Mouse (Mus musculus) kidney, postnatal 0 days (tissue): ENCODE results near the gene Tent5a. TPM values are rescaled to one million over a fixed set of nuclear protein-coding genes. Genes with fewer than 3 reads are reported as not detected.
A peak's percentile ranks its signal among the peaks of the same experiment; 100 is the strongest.

Experiments used
- ATAC-seq: fragments of 200-750 bp; cut with Nextera tagmentation; replicated peaks from 2 replicates; pipeline ENCODE4 v1.8.0; 2017; ENCODE audit warnings: low read depth, moderate number of reproducible peaks, moderate TSS enrichment, moderate library complexity; ENCODE audit not compliant: low FRiP score
- DNase-seq: peaks from one replicate; pipeline ENCODE4 v3.0.0-alpha.2; 2016; ENCODE audit warnings: low spot score
- H3K27ac ChIP-seq: fragments of 300-500 bp; sonication (generic); 2 replicates; pipeline ENCODE4 v1.5.1; 2014; ENCODE audit warnings: mild to moderate bottlenecking
- H3K27me3 ChIP-seq: fragments of 300-500 bp; sonication (generic); 2 replicates; pipeline ENCODE4 v1.6.1; 2014; ENCODE audit warnings: low read length, mixed read lengths; ENCODE audit not compliant: insufficient read depth
- H3K36me3 ChIP-seq: fragments of 300-500 bp; sonication (generic); 2 replicates; pipeline ENCODE4 v1.6.1; 2014; ENCODE audit warnings: low read length, mixed read lengths; ENCODE audit not compliant: insufficient read depth
- H3K4me1 ChIP-seq: fragments of 300-500 bp; sonication (generic); replicated peaks from 2 replicates; pipeline ENCODE4 v1.6.1; 2014; ENCODE audit warnings: antibody characterized with exemption, low read length, mixed read lengths; ENCODE audit not compliant: insufficient read depth
- H3K4me2 ChIP-seq: fragments of 300-500 bp; sonication (generic); 2 replicates; pipeline ENCODE4 v1.6.1; 2014; ENCODE audit warnings: mild to moderate bottlenecking, low read length, moderate library complexity, mixed read lengths
- H3K4me3 ChIP-seq: fragments of 300-500 bp; sonication (generic); replicated peaks from 2 replicates; pipeline ENCODE4 v1.5.1; 2014; ENCODE audit warnings: low read depth, low read length
- H3K9ac ChIP-seq: fragments of 300-500 bp; sonication (generic); 2 replicates; pipeline ENCODE4 v1.6.1; 2014; ENCODE audit warnings: low read depth, low read length
- H3K9me3 ChIP-seq: fragments of 300-500 bp; sonication (generic); replicated peaks from 2 replicates; pipeline ENCODE4 v1.6.1; 2016; ENCODE audit warnings: low read length, inconsistent platforms, mixed read lengths
- CTCF ChIP-seq: IDR thresholded peaks from 2 replicates; pipeline ENCODE4 v1.5.1; 2016; ENCODE audit warnings: antibody characterized with exemption, low read depth, mild to moderate bottlenecking, moderate library complexity
- WGBS: fragments of 180-500 bp; shearing (Covaris S2); extraction: QIAGEN DNeasy Blood & Tissue Kit; methylation state at CpG from one replicate; pipeline ENCODE4 v1.1.7; 2014; 5-methylcytosine and 5-hydroxymethylcytosine counted together
- polyA plus RNA-seq: library from polyadenylated mRNA; unstranded; fragments of >200 nt; fragmentation: Nextera tagmentation; extraction: Ambion mirVana; gene quantifications from 2 replicates; pipeline ENCODE4 v1.2.1, GENCODE M21; 2015

The Tent5a gene
- polyA plus RNA-seq, 1 experiment from 2014 or later = 3.9 TPM

DNA sequence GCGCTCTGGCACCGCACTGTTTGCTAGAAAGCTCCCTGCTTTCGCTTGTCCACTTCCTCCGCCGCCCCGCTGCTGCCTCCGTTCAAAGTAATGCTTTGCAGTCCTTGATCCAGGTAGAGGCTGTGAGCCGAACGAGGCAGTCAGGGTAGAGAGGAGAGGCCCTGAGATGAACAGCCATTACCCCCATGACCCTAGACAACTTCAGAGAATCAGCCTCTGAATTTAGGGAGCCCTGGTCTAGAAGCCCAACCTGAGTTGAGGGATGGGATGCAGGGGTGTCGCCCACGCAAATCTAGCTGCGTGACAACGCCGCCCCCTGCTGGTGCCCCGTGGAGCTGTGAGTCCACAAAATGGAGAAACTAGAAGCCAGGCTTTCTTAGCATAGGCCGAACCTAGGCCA lies 1.1 kb upstream of the Tent5a start:
- H3K36me3 ChIP-seq = no peaks in the 10 kb centered on the region
- H3K9me3 ChIP-seq = no peaks in the 10 kb centered on the region
- DNase-seq = peak; percentile 88
- peak; percentile 95 for TF ChIP-seq CTCF
- no peaks in the 10 kb centered on the region; the same call in 1 of the 2 replicates for H3K4me1 ChIP-seq
- H3K9ac ChIP-seq = peak overlapping the region; percentile 49
- ATAC-seq = peak; percentile 48
- peak overlapping the region; percentile 71 for H3K4me3 ChIP-seq
- no peaks in the 10 kb centered on the region for H3K27me3 ChIP-seq
- under 1% methylated on average over 16 of the region's 16 CpGs for WGBS
- peak overlapping the region; percentile 72; the same call in 1 of the 2 replicates for H3K27ac ChIP-seq
- H3K4me2 ChIP-seq = peak overlapping the region; percentile 96

DNA sequence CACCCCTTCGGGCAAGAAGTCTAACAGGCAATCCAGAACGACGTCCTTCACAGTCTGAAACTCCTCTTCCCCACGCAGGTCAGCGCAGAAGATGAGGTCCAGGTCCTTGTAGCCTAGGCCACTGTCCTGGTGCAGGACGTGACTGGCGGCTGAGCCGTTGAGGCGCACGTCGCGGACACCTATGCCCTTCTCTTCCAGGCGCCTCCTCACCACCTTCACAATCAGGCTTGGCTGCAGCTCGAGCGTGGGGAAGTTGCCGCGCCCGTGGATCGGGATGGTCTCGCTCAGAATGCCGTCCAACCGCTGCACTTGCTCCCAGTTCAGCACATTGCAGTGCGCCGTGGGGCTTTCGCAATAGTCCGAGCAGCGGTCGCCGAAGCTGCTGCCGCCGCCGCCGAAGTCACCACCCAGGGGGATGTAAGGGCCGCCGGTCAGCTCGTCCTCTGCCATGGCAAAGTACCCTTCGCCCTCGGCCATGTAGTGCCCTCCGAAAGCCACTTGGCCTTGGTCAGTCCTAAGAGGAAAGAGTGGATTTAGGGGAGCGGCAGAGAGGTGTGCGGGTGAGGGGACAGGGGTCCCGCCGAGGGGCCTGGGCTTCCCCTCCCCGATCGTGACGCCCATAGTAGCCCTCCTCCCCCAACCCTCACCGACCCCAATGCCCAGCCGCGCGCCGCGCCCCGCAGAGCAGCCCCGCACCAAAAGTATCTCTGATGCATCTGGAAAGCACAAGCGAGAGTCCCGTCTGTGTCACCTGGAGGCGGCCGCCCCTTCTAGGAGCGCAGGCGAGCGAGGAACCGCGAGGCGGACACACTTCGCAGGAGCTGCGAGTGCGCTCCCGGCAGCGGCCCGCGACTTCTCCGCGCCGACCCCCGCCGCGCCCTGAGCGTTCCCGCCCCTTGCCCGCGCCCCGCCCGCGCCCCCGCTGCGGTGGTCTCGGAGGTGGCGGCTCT lies 581 bp downstream of the Tent5a start:
- no peaks in the 10 kb centered on the region for H3K36me3 ChIP-seq
- peak overlapping the region; percentile 62 for H3K9ac ChIP-seq
- peak overlapping the region; percentile 71 for H3K4me3 ChIP-seq
- no peaks in the 10 kb centered on the region for H3K27me3 ChIP-seq
- TF ChIP-seq CTCF = no peak
- H3K4me1 ChIP-seq = no peaks in the 10 kb centered on the region; the same call in 1 of the 2 replicates
- H3K9me3 ChIP-seq = no peaks in the 10 kb centered on the region
- peak; percentile 42 for DNase-seq
- peak overlapping the region; percentile 42; the same call in 1 of the 2 replicates for H3K27ac ChIP-seq
- peak overlapping the region; percentile 96 for H3K4me2 ChIP-seq
- under 1% methylated on average over 76 of the region's 88 CpGs for WGBS
- ATAC-seq = peak; percentile 53

DNA sequence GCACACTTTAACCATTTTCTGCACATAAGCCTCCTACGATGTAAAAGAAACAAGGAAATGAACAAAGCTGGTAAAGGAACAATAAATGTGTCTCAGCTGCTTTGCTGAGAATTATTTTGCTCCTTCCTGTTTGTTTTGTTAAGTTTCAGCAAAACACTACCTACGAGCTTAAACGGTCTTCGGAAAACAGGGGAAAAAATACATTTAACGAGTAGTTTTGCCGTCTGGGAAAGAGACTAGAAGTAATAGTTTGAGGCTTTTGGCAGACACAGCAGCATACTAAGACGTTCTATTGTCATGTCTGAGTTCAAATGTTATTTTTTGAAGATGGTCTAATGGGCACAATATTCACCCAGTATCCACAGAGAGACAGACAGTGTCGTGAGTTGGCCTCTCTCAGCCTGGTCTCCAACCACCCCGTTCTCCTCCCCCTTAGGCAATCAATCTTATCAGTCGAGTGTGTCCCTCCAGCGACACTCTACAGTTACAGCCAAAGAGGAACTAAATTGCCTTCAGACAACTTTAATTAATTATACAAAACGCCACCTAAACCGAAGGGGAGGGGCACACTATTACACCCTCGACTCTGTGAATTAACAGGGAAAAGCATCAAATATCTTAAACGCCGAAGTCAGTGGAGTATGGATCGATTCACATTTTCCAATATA lies 1.8 kb downstream of the Tent5a start:
- no peak for ATAC-seq
- H3K4me2 ChIP-seq = peak overlapping the region; percentile 96
- 13% methylated on average over 17 of the region's 17 CpGs for WGBS
- peak; percentile 54 for DNase-seq
- no peaks in the 10 kb centered on the region; the same call in 1 of the 2 replicates for H3K4me1 ChIP-seq
- peak overlapping the region; percentile 71 for H3K4me3 ChIP-seq
- no peak for TF ChIP-seq CTCF
- H3K36me3 ChIP-seq = no peaks in the 10 kb centered on the region
- H3K9ac ChIP-seq = no peak overlapping the region
- H3K27ac ChIP-seq = no peak overlapping the region
- H3K9me3 ChIP-seq = no peaks in the 10 kb centered on the region
- H3K27me3 ChIP-seq = no peaks in the 10 kb centered on the region

DNA sequence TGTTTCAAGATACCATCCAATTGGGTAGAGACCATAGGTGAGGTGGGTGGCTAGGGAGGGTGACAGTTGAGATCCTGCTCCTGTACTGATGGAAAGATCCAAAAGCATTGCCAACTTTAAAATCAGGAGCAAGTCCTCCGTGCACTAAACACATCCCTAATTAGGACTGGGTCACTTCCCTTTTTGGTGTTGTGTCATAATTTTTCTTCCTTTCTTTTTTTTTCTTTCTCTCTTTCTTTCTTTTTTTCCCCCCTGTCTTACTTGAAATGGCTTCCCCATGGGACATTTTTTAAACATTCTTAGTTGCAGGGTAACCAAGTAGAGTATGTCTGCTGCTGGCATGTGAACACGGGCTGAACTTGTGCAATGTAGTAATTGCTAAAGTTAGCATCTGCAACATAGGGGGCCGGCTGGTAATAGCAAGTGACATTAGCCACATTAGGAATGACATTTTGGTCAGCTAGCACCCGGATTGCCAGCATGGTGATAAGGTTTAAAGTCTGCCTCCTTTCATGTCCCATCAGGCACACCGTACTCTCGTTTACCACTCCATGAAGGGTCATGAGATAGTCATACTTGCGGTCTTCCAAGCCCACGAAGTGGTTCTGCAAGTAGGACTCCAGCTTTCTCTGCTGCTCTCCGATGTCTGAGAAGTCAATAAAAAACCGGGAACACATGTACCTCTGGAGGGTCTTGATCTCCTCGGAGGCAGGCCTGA lies 2.8 kb downstream of the Tent5a start:
- no peak for ATAC-seq
- Histone ChIP-seq H3K4me3 (no peak overlapping the region), H3K9me3 (no peaks in the 10 kb centered on the region), H3K27me3 (no peaks in the 10 kb centered on the region), H3K36me3 (no peaks in the 10 kb centered on the region), H3K4me1 (no peaks in the 10 kb centered on the region; the same call in 1 of the 2 replicates), H3K4me2 (peak overlapping the region; percentile 96), H3K27ac (no peak overlapping the region), H3K9ac (no peak overlapping the region)
- WGBS = 66% methylated on average over 11 of the region's 11 CpGs
- TF ChIP-seq CTCF = no peak
- DNase-seq = no peak

DNA sequence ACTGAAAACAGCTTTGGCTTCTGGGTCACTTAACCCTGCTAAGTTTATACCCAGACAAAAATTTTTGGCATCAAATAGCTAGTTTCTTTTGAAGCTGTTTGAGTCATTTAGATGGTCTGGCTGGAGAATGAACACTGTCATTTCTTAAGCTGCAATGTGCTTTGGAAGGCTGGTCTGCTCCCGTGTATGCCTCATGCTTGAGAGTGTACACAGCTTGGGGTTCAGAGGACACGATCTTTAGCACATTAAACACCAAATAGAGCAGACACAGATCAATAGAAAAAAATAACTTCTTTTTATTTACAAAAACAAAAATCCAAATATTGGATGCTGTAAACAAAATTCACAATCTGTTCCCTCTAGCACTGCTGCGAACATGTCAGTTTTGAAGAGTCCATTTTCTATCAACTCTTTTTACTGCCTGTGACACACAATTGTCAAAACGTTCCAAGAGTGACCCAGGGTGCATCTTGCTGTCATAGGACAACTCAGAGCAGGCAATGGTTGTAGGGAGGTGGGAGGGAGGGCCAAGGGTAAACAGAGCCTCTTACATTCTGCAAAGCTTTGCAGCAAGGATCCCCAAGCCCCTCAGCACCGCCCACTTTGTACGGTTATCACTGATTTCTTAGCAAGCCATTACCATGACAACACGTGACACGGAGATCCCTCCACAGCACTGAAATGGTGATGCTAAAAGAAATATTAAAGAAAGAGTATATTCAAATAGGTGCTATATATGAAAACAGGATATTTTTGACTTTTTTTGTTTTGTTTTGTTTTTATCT lies 6.8 kb downstream of the Tent5a start:
- ATAC-seq (no peak), DNase-seq (no peak)
- WGBS = 71% methylated on average over 8 of the region's 8 CpGs
- no peak overlapping the region for H3K4me2 ChIP-seq
- TF ChIP-seq CTCF = no peak
- no peak overlapping the region for H3K4me3 ChIP-seq
- H3K4me1 ChIP-seq = no peaks in the 10 kb centered on the region; the same call in 1 of the 2 replicates
- H3K27me3 ChIP-seq = no peaks in the 10 kb centered on the region
- H3K27ac ChIP-seq = no peak overlapping the region
- H3K36me3 ChIP-seq = no peaks in the 10 kb centered on the region
- H3K9me3 ChIP-seq = no peaks in the 10 kb centered on the region
- H3K9ac ChIP-seq = no peak overlapping the region
